Mouse (Mus musculus) liver, postnatal 0 days (tissue): ENCODE measurements around the gene Tbc1d8. TPM values are rescaled to one million over a fixed set of nuclear protein-coding genes. Genes with fewer than 3 reads are reported as not detected.

Source experiments
- ATAC-seq: fragments of 200-750 bp; cut with Nextera tagmentation; 2 replicates; pipeline ENCODE4 v1.8.0; 2017; ENCODE audit warnings: mild to moderate bottlenecking, moderate library complexity
- DNase-seq: peaks from one replicate; pipeline ENCODE4 v3.0.0-alpha.2; 2016
- H3K27ac ChIP-seq: fragments of 300-500 bp; sonication (generic); 2 replicates; pipeline ENCODE4 v1.5.1; 2014; ENCODE audit warnings: antibody characterized with exemption, moderate library complexity, mild to moderate bottlenecking, low read depth
- H3K27me3 ChIP-seq: fragments of 300-500 bp; sonication (generic); 2 replicates; pipeline ENCODE4 v1.6.1; 2014; ENCODE audit warnings: low read length, control low read depth, mixed read lengths; ENCODE audit not compliant: insufficient read depth
- H3K36me3 ChIP-seq: fragments of 300-500 bp; sonication (generic); replicated peaks from 2 replicates; pipeline ENCODE4 v1.6.1; 2014; ENCODE audit warnings: mild to moderate bottlenecking, control low read depth, low read length, moderate library complexity, mixed read lengths; ENCODE audit not compliant: insufficient read depth
- H3K4me1 ChIP-seq: fragments of 300-500 bp; sonication (generic); 2 replicates; pipeline ENCODE4 v1.6.1; 2014; ENCODE audit warnings: antibody characterized with exemption, mild to moderate bottlenecking, control low read depth; ENCODE audit not compliant: insufficient read depth
- H3K4me2 ChIP-seq: fragments of 300-500 bp; sonication (generic); 2 replicates; pipeline ENCODE4 v1.6.1; 2014; ENCODE audit warnings: low read depth, mild to moderate bottlenecking, low read length, moderate library complexity, mixed read lengths
- H3K4me3 ChIP-seq: fragments of 300-500 bp; sonication (generic); 2 replicates; pipeline ENCODE4 v1.5.1; 2014; ENCODE audit warnings: low read depth, low read length
- H3K9ac ChIP-seq: fragments of 300-500 bp; sonication (generic); replicated peaks from 2 replicates; pipeline ENCODE4 v1.6.1; 2014; ENCODE audit warnings: mild to moderate bottlenecking, moderate library complexity
- H3K9me3 ChIP-seq: fragments of 300-500 bp; sonication (generic); 2 replicates; pipeline ENCODE4 v1.6.1; 2016; ENCODE audit warnings: mild to moderate bottlenecking, control low read depth, low read length, mixed read lengths
- CTCF ChIP-seq: sonication (generic); IDR thresholded peaks from 2 replicates; pipeline ENCODE4 v1.5.1; 2016; ENCODE audit warnings: antibody characterized with exemption, low read depth
- EP300 ChIP-seq: IDR thresholded peaks from 2 replicates; pipeline ENCODE4 v1.6.1; 2016; ENCODE audit warnings: antibody characterized with exemption, low read depth, mild to moderate bottlenecking
- WGBS: fragments of 180-500 bp; shearing (Covaris S2); extraction: QIAGEN DNeasy Blood & Tissue Kit; methylation state at CpG from one replicate; pipeline ENCODE4 v1.1.7; 2014; ENCODE audit not compliant: insufficient replicate concordance; 5-methylcytosine and 5-hydroxymethylcytosine counted together
- polyA plus RNA-seq: library from polyadenylated mRNA; unstranded; fragments of >200 nt; fragmentation: Nextera tagmentation; extraction: Ambion mirVana; gene quantifications from 2 replicates; pipeline ENCODE4 v1.2.1, GENCODE M21; 2015

Gene Tbc1d8
- polyA plus RNA-seq, 1 experiment from 2014 or later, result 8.8 TPM

DNA sequence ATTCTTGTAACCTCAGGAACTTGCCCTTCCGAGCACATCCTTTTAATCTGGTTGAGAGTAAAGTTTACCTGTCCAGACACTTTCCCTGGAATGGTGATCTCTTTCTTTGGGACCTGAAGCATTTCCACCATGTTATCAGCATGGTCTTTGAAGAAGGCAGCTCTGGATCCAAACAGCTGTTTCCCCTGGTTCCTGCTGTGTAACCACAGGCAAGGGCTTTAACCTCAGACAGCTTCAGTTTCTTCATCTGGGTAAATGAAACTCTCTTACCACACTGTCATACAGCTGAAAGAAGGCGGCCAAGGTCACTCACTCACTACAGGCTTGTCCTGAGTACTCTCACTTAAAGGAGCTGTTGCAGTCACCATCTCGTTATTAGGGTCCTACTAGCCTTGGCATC, 8.8 kb upstream of the Tbc1d8 start:
- 50% methylated on average over 3 of the region's 3 CpGs for WGBS
- H3K4me1 ChIP-seq, result 0 out of 2 replicates have a peak, but pooled peaks cover 3% of the 10 kb centered on the region
- no peak overlapping the region for H3K9ac ChIP-seq
- no peak for TF ChIP-seq EP300
- TF ChIP-seq CTCF, result no peak
- H3K27me3 ChIP-seq, result no peaks in the 10 kb centered on the region
- no peaks in the 10 kb centered on the region for H3K36me3 ChIP-seq
- no peaks in the 10 kb centered on the region for H3K9me3 ChIP-seq
- no peak overlapping the region for H3K27ac ChIP-seq
- ATAC-seq, result no peak
- DNase-seq, result no peak
- H3K4me2 ChIP-seq, result no peak overlapping the region
- no peak overlapping the region for H3K4me3 ChIP-seq

DNA sequence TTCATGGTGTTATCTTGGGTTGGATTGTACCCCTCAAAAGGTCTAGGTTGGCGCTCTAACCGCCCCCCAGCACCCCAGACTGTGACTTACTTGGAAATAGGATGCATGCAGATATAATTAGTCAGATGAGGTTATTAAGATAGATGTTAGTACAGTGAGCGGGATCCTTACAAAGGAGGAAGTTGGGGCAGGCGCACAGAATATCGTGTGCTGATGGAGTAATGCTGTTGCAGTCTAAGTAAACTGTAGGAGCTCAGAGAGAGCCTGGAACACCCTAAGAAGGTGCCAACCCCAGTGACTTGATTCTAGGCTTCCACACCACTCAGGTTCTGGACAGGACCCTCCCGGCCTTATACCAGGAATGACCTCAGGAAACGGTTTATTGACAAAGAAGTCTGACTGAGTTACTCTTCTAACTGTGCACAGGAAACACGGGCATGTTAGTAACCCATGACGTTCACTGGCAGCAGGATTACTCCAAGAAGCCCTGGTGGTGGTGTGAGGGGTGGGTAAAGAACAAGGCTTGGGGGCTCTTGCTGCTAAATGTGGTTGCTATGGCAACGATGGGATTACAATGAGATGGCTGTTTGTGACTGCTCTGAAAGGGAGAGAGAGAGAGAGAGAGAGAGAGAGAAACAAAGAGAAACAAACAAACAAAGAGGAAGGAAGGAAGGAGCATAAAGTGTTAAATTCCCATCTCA, 3.7 kb upstream of the Tbc1d8 start:
- TF ChIP-seq CTCF (no peak), EP300 (no peak)
- ATAC-seq (no peak), DNase-seq (no peak)
- H3K4me3 ChIP-seq, result no peak overlapping the region
- no peaks in the 10 kb centered on the region for H3K27me3 ChIP-seq
- H3K9ac ChIP-seq, result no peak overlapping the region
- H3K27ac ChIP-seq, result peak overlapping the region; percentile 70
- H3K4me2 ChIP-seq, result peak overlapping the region; percentile 48
- no peaks in the 10 kb centered on the region for H3K36me3 ChIP-seq
- no peaks in the 10 kb centered on the region for H3K9me3 ChIP-seq
- WGBS, result 28% methylated on average over 10 of the region's 10 CpGs
- peaks cover 26% of the 10 kb centered on the region for H3K4me1 ChIP-seq

DNA sequence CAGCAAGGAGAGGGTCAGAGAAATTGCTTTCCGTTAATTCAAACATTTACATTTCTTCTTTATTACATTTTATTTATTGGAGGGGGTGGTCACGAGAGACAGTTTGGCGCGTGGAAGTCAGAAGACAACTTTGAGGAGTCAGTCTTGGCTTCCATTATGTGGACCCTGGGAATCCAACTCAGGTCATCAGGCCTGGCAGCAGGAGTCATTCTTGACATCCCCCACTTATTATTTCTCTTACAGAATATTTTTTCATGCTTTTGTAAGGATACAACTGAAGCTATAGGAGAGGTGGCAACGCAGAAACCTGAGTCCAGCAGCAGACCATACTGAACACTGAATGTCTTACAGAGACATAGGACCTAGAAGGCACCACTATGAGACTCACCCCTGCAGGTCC, 699 bp upstream of the Tbc1d8 start:
- no peak for DNase-seq
- peaks cover 42% of the 10 kb centered on the region for H3K4me1 ChIP-seq
- TF ChIP-seq CTCF (no peak), EP300 (no peak)
- peak overlapping the region; percentile 82; the same call in 1 of the 2 replicates for H3K4me3 ChIP-seq
- H3K4me2 ChIP-seq, result peak overlapping the region; percentile 96
- H3K9ac ChIP-seq, result no peak overlapping the region
- no peaks in the 10 kb centered on the region for H3K27me3 ChIP-seq
- no peak for ATAC-seq
- H3K36me3 ChIP-seq, result peaks cover 9% of the 10 kb centered on the region
- 72% methylated on average over 5 of the region's 5 CpGs for WGBS
- H3K9me3 ChIP-seq, result no peaks in the 10 kb centered on the region
- peak overlapping the region; percentile 95; the same call in 1 of the 2 replicates for H3K27ac ChIP-seq

DNA sequence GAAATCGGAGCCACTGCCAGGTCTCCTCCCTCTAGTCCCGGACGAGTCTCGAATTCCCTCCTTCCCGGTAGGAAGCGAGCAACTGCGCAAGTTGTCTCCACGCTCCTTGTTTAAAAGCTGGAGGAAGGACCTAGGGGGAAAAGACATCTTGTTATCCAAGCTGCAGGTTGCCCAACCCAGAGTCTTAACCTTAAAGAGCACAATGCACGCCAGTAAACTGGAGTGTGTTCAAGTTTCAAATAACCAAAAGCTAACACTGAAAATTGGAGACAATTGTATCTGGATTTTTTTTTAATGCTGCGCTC, 293 bp upstream of the Tbc1d8 start:
- Histone ChIP-seq H3K9ac (peak overlapping the region; percentile 95; the same call in 1 of the 2 replicates), H3K27ac (peak overlapping the region; percentile 95), H3K4me1 (peaks cover 44% of the 10 kb centered on the region), H3K9me3 (no peaks in the 10 kb centered on the region), H3K36me3 (peaks cover 9% of the 10 kb centered on the region), H3K4me2 (peak overlapping the region; percentile 96), H3K4me3 (peak overlapping the region; percentile 82), H3K27me3 (no peaks in the 10 kb centered on the region)
- no peak for TF ChIP-seq CTCF
- 0 out of 2 replicates have a peak, but pooled peaks have one; percentile 32 for TF ChIP-seq EP300
- DNase-seq (no peak), ATAC-seq (no peak)
- WGBS, result 6% methylated on average over 10 of the region's 10 CpGs

DNA sequence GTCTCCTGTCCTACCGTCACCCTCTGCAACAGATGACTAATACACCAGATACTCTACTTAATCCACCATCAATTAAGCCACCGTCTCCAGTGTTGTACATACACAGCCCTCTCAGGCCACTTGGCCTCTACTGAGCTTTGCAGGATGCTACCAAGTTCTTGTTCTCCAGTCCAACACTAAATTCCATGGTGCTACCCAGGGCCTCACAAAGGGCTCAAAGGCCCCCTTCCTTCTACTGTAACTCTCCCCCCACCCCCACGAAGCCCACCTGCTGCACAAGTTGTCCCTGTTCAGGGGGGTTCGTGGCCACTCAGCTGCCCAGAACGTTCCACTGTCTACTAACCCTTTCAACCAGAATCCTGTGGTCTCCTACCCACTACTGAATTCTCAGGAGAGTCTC, 1.5 kb downstream of the Tbc1d8 start:
- peak overlapping the region; percentile 96 for H3K4me2 ChIP-seq
- no peaks in the 10 kb centered on the region for H3K9me3 ChIP-seq
- H3K9ac ChIP-seq, result peak overlapping the region; percentile 95
- no peak for TF ChIP-seq CTCF
- TF ChIP-seq EP300, result no peak
- H3K27ac ChIP-seq, result peak overlapping the region; percentile 71
- peak overlapping the region; percentile 82 for H3K4me3 ChIP-seq
- WGBS, result 61% methylated on average over 5 of the region's 5 CpGs
- no peaks in the 10 kb centered on the region for H3K27me3 ChIP-seq
- ATAC-seq (no peak), DNase-seq (no peak)
- H3K36me3 ChIP-seq, result peaks cover 11% of the 10 kb centered on the region
- peaks cover 47% of the 10 kb centered on the region for H3K4me1 ChIP-seq

DNA sequence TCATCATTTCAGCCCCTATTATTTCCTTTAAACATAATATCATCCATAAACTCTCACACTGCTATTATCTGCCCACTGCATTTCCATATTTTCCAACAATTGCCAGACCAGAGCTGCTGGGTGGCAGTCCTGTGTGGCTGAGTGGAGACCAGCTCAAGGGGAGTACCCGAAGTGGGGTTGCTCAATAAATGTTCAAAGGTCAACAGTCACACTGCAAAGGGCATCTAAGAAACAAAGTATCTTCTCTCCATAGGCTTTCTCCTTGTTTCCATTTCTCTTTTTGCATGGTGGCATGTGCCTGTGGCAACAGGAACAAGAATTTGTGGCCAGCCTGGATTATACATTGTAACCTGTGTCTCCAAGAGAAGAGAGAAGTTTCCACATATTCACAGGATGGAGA, 2.2 kb downstream of the Tbc1d8 start:
- peak overlapping the region; percentile 96 for H3K4me2 ChIP-seq
- no peak for DNase-seq
- WGBS, result 46% methylated on average over 1 of the region's 1 CpGs
- peak overlapping the region; percentile 82 for H3K4me3 ChIP-seq
- H3K4me1 ChIP-seq, result peaks cover 45% of the 10 kb centered on the region
- H3K27ac ChIP-seq, result peak overlapping the region; percentile 71
- H3K27me3 ChIP-seq, result no peaks in the 10 kb centered on the region
- 0 out of 2 replicates have a peak, but pooled peaks have one; percentile 20 for ATAC-seq
- no peaks in the 10 kb centered on the region for H3K9me3 ChIP-seq
- H3K9ac ChIP-seq, result no peak overlapping the region
- TF ChIP-seq CTCF, result no peak
- TF ChIP-seq EP300, result 0 out of 2 replicates have a peak, but pooled peaks have one; percentile 5
- H3K36me3 ChIP-seq, result peaks cover 11% of the 10 kb centered on the region
